Mouse (Mus musculus): ENCODE measurements around the gene St6galnac6. TPM values are rescaled to one million over a fixed set of nuclear protein-coding genes. Genes with fewer than 3 reads are reported as not detected.
A peak's percentile ranks its signal among the peaks of the same experiment; 100 is the strongest.

Gene St6galnac6
- 1 to 10 TPM; 2.5 to 3.4 TPM for polyA plus RNA-seq (2017; shearing (Covaris generic))

DNA sequence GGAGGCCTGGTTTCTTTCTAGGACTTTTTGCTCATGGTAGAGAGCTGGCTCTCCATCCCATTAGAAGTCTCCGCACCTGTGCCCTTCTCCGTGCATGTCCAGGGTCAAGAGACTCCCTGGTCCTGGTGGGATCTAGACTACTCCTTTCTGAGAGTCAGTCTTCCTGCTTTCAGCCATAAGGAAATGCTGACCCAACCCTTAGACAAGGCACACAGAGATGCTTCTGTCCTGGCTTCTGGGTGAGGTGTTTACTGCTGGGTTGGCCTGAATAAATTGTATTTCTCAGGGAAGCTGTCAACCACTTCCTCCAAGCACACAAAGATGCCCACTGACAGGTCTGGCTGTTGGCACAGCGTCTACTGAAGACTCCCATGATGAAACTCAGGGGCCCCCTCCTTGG lies at the start of gene St6galnac6:
Gene St6galnac6, plus strand, starts transcription at position 301 of the 400 bp plus-strand sequence.
- ATAC-seq = no peak

DNA sequence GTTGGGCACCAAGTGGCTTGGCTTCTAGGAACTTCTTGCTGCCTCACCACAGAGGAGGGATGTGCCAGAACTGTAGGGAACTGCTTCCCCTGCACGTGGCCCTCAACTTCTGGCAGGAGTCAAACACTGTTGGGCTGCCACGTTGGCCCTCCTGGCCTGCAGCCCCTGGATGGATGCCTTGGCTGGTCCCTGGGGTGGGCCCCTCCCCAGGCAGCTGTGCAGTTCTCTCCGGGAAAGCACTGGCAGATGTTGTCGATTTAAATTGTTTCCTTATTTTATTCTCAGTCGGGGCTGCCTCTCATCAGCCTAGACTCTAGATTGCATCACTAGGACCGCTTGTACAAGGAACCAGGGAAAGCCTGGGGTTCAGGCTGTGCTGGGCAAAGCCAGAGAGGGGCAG lies 49.7 kb upstream of the St6galnac6 start:
- no peak for ATAC-seq

DNA sequence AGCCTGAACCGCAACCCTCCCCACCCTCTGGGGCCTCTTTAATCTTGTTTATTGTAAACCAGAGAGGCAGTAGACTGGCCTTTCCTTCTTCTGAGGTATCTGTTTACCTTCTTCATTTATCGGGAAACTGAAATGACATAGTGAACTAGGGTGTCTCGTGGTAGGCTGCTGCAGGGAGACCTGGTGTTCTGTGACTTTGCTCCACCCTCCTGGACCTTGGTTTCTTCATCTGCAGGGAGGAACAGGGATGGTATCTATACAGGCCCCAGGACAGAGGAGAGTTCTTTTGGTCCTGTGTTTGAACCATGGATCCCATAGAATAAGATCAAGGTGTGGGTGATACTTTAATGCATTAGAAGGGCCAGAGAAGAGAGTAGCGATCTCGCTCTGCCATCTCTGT lies 48.3 kb upstream of the St6galnac6 start:
- no peak for ATAC-seq

DNA sequence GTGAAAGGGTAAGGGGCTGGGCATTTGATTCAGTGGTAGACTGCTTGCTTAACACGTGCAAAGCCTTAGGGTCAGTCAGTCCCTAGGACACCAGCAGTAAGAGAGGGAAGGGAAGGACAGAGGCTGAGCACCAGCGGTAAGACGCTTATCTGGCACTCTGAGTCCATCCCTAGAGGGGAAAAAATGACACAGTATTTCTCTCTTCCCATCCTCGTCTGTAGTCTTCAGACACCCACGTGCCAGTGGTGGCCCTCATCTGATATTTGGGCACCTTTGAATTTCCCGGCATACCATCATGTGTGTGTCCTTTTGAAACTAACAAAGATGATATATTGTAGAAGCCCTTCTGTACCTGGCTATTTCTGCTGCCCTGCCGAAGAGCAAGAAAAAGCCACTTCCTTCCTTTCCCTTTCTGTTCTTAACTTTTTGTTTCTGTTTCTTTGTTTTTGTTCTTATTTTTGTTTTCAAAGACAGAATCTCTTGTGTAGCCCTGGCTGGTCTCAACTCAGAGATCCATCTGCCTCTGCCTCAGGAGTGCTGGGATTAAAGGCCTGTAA lies 45.8 kb upstream of the St6galnac6 start:
- ATAC-seq = peak; percentile 76

DNA sequence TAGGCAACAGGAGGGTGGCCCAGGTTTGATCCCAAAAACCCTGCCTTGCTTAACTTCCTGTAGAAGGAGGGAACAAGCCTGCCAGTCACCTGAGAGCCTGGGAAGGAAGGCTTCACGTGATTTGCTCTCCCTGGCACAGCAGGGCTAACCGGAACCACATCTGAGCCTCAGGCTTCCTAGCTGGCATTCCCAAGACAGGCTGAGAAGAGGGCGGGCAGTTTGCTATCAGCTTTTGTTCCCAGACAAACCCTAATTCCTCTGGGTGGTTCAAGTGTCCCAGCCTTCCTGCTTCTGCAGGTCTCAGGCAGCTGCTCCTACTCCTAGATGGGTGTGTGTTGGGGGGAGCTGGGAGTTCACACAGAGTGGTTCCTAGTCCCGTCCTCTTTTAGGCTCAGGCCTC lies 44.0 kb upstream of the St6galnac6 start:
- no peak for ATAC-seq

DNA sequence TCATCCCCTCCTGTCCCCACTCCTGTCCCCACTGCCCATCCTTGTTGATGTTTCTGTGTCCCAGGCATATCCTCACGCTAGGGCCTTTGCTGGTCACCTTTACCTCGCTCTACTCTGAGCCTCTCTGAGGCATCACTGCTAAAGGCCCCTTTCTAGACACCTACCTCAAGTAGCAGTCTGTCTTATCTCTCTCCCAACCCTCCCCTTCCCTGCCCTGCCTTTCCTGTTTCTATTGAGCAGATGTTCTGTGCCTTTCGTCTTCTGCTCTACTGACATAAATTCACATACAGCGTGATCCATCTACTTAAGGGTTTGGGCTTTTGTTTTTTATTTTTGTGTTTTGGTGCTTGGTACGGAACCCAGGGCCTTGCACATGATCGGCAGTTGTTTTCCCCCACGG lies 43.5 kb upstream of the St6galnac6 start:
- ATAC-seq = no peak

DNA sequence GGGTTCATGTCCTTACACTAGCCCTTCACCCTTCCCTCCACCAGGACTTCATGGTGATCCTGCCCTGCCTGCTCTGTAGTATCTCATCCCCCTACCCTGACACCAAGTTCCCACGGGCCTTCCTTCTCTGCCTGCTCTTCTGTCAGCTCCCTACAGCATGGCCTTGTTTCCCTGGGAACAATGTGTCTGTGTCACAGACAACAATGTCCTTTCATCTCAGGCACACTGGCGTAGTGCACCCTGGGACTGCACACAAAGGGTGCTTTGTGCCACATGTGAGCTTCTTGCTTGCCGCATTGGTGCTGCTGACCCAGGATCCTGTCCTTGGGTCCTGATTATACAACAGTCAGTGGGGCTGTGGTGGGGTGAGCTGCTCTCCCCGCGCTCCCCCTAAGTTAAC lies 39.9 kb upstream of the St6galnac6 start:
- no peak for ATAC-seq

DNA sequence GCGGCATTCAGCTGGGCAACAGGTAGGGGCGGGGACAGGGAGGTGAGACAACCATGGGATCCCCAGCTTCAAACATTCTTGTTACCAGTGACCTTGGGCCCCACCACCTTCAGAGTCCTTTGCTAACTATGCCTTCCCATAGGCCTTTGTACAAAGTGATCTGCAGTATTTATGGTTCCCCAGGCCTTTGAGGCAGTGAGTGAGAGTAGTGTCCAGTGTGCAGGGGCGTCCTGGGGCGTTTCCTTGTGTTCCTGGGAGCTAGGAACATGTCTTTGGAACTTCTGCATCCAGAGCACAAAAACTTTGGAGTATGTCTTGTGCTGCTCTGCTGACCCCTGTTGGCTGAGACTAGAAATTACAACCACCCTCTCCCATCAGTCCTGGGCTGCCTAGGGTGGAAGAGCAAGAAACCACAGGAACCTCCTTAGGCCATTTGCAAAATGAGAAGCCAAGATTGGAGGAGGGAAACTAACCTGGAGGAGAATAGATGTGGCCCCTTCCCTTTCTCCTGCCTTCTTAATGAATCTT lies 32.9 kb upstream of the St6galnac6 start:
- peak; percentile 32 for ATAC-seq

DNA sequence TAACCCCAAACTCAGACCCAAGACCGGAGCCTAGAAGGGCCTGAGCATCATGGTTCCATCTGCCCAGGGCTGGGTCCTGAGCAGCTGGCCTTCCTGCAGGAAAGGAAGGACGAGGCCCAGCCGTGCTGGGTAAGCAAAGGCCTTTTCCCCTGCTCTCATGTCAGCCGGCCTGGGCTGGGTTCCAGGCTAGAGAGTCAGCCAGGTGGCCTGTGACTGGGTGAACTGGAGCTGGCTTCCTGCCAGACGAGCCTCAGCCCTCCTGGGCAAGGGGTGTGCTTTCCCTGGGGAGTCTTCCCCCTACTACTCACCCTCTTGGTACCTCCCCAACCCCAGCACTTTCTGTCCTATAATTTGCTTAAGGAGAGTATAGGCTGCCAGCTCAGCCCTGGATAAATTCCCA lies 31.4 kb upstream of the St6galnac6 start:
- ATAC-seq = no peak

DNA sequence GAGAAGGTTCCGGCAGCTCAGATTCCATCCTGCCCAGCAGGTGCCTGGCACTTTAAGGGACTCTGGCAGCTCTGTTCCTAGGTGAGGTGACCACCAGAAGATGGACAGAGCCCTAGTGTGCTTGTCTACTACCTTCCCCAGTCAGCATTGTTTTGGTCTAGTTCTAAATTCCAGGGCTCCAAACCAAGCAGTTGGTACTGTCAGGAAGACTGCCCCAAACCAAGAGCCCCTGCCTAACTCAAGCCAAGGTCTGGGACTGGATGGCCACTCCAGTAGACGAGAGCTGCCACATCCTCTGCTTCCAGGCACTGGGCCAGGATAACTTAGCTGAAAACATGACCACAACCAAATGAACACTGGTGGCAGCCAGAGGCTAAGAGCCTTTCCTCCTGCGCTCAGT lies 30.6 kb upstream of the St6galnac6 start:
- no peak for ATAC-seq

DNA sequence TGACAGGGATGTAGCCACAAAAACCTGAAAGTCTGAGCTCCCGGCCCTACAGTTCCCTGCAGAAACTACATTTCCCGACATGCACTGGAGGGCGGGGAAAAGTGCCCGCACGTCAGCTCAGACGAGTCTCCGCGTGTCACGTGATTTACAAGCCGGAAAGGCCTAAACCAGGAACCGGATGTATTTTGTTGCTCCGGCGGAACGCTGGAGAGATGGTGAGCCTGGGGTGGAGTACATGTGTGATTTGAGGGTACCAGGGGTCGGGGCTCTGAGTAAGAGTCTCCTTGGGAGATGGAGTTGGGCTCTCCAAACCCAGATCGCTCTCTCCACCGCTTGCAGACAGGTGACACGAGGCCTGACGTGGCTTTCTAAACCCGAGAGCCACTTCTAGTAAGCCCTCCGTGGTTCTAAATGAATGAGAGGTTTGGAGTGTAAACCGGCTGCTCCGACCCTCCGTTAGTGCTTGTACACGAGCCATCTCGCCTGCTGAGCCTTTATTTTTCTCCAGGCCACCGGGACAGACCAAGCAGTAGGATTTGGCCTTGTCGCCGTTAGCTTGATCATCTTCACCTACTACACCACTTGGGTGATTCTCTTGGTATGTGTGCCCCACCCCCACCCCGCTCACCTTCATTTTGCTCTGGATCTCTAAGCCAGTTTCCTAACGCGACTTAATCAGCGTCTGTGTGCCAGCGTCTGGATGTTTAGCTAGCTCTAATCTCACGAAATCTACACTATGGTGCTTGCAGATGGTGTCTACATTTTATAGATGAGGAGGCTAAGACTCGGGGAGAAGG lies 28.6 kb upstream of the St6galnac6 start, which contains the start of gene Dpm2:
Gene Dpm2, plus strand, starts transcription at position 161 of the 797 bp plus-strand sequence.
- peak; percentile 80 for ATAC-seq

DNA sequence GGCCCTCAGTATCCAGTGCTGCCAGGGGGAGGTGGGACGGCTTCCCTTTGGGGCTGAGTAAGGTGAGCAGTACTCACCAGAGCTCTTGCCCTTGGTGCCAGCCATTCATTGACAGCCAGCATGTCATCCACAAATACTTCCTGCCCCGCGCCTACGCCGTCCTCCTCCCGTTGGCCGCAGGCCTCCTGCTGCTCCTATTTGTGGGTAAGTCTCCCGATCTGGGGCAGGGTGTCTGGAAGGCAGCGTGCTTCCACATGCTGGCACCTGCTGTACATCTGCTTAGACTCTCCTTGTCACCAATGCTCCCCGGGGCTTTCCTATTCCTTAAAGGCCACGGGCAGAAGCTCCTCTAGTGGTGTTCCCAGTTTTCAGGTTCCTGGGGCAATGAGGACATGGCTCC lies 27.3 kb upstream of the St6galnac6 start:
- ATAC-seq = no peak

DNA sequence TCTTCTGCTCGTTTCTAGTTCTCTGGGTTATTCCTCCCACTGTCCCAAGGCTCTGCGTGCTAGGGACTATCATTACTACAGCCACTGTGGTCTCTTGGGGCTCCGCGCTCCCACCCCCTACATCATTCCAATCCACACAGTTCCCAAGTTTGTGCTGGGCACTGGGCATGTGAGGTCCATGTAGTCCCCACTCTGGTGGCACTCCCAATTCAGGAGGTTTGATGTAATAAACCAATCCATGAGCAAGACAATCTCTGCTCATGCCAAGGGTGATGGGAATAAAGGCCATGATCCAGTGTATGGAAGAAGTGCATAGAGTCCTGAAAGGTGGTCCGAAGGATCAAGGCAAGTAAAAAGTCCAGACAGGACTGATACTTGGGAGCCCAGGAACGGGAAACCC lies 25.0 kb upstream of the St6galnac6 start, which contains the start of gene Pip5kl1:
Gene Pip5kl1, plus strand, starts transcription at position 301 of the 400 bp plus-strand sequence.
- ATAC-seq = no peak

DNA sequence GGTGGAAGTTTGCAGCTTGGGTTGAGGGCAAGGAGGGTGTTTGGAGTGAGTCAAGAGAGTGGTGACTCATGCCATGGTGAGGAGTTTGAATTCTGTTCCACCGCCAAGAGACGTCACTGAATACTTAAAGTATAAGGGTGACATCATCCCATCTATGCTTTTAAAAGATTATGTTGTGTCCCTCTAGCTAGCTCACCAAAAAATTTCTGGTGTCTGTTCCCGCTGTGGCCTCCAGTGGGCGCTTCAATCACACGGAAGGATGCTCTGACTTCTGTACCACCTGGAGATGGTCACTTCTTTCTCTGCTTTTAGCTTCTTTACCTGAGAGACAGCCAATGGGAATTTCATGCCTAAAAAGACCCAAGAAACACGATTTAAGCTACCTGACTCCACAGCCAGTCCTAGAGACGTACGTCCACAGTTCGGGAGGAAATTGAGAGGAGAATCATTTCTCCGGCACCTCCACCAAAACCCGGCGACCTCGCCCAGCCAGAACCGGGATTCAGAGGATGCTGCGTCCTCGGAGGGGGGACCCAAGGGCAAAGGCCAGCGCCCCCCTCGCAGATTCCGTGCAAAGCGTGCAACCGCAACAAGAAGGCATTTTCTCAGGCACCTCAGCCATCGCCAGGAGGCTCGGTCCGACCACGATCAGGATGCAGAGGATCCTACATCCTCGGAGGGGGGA lies 24.5 kb upstream of the St6galnac6 start:
- peak; percentile 35 for ATAC-seq

DNA sequence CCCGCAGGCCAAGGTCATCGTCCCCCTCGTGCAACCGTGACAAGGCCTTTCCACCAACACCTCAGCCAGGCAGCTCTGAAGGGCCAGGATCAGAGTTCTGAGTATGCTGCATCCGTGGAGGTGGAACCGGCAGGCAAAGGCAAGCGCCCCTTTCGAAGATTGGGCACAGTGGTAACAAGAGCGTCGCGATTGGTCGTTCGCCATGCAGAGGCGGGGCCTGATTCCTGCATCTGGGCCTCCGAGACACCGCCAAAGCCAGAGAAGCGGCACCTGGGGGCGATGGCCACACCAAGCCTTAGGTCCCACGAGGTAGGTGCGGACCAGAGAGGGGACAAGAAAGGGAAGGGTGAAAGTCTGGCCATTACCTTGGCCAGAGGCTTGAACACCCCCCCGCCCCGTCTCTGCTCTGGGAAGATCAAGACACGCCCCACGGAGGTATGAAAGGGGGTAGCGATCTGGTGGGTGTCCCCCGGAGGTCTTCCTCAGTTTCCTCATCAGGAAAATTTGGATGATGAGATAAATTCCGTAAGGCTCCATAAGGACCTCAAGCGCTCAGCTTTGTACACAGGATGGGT lies 23.8 kb upstream of the St6galnac6 start, which contains the start of gene 9430097D07Rik:
Gene 9430097D07Rik, minus strand, starts transcription at position 99 of the 575 bp plus-strand sequence.
- ATAC-seq = peak; percentile 69

DNA sequence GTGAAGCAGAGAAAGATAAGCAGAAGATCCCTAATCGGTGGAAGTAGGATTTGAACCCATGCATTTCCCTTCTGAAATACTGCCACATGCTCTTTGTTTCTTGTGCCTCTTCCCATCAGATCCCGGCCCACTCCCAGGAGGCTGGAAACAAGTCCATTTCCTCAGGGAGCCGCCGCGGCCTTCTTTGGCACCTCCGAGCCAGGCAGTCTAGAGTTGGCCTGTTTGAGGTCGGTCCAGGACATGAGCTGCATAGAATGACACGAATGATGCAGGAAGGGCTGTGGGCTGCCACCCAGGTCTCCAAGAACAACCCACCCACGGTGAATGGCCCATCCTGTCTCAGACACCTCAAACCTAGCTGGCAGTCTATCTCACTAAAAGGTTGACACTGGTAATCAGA lies 23.0 kb upstream of the St6galnac6 start:
- ATAC-seq = no peak

DNA sequence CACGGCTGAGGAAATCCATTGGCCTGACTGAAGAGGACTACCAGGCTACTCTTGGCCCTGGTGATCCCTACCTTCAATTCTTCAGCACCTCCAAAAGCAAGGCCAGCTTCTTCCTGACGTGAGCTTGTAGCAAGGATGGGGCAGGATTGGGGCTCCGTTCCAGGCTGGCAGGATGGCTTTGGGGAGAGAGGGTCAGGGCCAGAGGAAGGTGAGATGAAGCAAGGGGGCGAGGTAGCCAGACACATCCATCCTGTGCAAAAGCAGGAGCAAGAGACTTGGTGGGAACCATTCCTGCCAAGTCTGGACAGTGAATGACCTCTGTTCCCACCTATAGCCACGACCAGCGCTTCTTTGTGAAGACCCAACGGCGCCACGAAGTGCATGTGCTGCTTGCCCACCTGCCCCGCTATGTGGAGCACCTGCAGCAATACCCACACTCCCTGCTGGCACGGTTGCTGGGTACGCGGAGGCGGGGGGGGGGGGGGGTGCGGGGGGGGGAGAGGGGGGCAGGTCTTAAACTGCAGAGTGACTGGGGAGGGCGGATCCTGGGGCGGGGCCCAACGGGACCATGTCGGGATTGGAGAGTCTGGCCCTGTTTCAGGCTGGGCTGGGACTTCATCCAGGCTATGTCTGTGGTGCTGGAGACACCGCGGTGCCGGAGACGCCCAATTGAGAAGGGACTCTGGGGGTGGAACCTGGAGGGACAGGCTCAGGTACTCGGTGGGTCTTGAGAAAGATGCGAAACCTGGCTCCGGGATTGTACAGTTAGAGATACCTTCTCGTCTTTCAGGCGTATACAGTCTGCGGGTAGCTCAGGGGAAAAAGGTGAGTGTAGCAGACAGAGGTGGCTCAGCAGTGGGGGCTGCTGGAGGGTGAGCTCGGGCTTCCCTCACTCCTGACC lies 21.1 kb upstream of the St6galnac6 start:
- no peak for ATAC-seq

DNA sequence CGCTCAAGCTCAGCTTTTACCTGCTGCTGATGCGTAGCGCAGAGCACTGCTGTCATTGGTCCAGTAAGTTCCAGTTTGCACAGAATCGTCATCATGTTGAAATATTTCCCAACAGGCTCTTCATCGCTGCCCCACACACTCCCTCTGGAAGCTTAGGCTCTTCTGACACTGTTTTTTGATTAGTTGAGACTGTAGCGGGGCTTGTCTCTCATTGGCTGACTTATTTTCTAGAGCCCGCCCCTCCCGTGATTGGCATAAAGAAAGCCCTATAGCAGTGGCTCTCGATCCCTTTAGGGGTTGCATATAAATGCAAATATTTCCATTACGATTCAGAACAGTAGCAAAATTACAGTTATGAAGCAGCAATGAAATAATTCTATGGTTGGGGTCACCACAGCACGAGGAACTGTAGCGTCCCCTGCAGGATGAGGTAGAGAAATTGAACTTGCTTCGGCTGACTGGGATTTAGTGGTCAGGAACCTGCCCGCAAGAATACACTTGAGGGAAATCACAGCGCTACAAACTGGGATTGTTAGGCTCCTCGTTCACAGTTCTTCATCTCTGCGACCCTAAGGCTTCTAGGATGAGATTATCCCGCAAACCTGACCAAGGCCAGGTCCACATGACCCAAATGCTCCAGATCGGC lies 17.9 kb upstream of the St6galnac6 start:
- ATAC-seq = no peak

DNA sequence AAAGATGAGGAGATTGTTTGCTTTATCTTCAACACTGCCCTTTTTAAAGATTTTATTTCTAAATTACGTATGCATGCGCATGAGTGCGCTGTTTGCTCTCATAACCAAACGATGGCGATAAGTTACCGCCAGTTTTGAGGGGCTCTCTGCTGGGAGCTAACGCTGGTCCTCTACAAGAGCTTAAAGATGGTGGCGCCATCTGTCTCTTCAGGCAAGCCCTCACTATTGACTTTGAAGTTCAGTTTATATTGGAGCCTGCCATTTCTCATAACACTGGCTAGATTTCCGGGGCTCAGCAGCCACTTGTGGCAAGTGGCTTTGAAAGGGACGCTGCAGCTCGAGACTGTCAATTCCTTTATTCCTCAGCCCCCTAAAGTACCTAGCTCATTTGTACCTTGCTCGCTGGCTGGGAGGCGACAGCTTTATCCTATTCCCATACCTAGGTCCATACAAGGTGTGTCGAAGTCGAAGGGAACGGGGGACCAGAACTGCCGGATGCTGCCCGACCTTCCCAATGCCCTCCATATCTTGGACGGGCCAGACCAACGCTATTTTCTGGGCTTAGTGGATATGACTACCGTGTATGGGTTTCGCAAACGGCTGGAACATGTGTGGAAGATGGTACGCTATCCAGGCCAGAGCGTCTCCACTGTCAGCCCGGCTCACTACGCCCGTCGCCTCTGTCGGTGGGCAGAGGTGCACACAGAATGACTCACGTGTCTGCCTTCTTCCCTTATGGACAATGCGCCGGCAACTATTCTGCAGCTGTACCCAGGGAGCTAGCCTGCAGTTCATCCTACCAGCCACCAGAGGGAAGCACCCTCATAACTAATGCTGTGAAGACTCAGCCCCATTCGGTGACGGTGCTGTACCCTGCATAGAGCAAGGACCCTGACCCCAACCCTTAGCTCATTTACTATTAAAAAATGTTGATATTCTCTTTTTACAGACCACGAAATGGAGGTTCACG lies 16.4 kb upstream of the St6galnac6 start:
- peak; percentile 58 for ATAC-seq

DNA sequence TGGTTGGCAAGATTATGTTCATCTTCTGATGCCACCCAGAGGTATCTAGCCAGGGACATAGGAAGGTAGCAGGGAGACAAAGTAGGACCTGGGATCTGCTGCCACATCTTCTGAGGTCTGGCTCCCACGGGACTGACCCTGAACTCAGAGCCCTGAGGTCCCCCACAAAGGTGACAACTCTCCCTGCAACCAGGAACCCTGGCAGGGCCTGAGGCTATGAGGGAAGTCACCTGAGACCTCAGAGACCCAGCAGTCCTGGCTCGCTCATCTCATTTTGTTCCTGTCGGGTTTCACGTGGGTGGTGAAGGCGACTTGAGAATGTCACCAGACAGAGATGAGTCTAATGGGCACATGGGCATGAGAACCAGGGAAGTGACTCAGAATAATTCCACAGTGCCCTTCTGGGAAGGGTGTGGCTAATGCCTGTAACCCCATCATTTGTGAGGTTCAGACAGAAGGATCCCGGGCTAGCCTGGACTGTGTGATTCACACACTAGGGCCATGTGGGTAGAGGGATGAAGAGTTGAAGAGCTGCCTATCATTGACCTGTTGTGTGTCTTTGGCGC lies 14.3 kb upstream of the St6galnac6 start:
- ATAC-seq = no peak
